Mouse (Mus musculus) hindbrain, embryonic 10.5 days (tissue): ENCODE results near the gene Henmt1. TPM values are rescaled to one million over a fixed set of nuclear protein-coding genes. Genes with fewer than 3 reads are reported as not detected.

ENCODE experiments used
- DNase-seq: peaks from one replicate; pipeline ENCODE4 v3.0.0-alpha.2; 2017; ENCODE audit warnings: low spot score
- H3K27ac ChIP-seq: fragments of 300-500 bp; sonication (generic); 2 replicates; pipeline ENCODE4 v1.5.1; 2016; ENCODE audit warnings: mild to moderate bottlenecking, moderate library complexity
- H3K27me3 ChIP-seq: fragments of 300-500 bp; sonication (generic); 2 replicates; pipeline ENCODE4 v1.6.1; 2016; ENCODE audit warnings: mild to moderate bottlenecking; ENCODE audit not compliant: poor library complexity, insufficient read depth, severe bottlenecking
- H3K36me3 ChIP-seq: fragments of 300-500 bp; sonication (generic); 2 replicates; pipeline ENCODE4 v1.6.1; 2016; ENCODE audit warnings: mild to moderate bottlenecking, moderate library complexity
- H3K4me1 ChIP-seq: fragments of 300-500 bp; sonication (generic); replicated peaks from 2 replicates; pipeline ENCODE4 v1.6.1; 2016; ENCODE audit warnings: mild to moderate bottlenecking
- H3K4me3 ChIP-seq: fragments of 300-500 bp; sonication (generic); 2 replicates; pipeline ENCODE4 v1.5.1; 2016; ENCODE audit warnings: mild to moderate bottlenecking, moderate library complexity
- H3K9me3 ChIP-seq: fragments of 300-500 bp; sonication (generic); 2 replicates; pipeline ENCODE4 v1.6.1; 2016; ENCODE audit warnings: mild to moderate bottlenecking, moderate library complexity
- WGBS: fragments of 180-500 bp; shearing (Covaris S2); methylation state at CpG from one replicate; pipeline ENCODE4 v1.1.7; 2016; 5-methylcytosine and 5-hydroxymethylcytosine counted together
- polyA plus RNA-seq: library from polyadenylated mRNA; unstranded; fragments of >200 nt; fragmentation: Nextera tagmentation; extraction: Ambion mirVana; gene quantifications from 2 replicates; pipeline ENCODE4 v1.2.1, GENCODE M21; 2016

Gene Henmt1
- polyA plus RNA-seq, 1 experiment from 2014 or later: 0.58 TPM

- peak; percentile 71 for DNase-seq
- Histone ChIP-seq H3K9me3 (no peaks in the 10 kb centered on the region), H3K4me1 (peaks cover 30% of the 10 kb centered on the region), H3K4me3 (peak overlapping the region; percentile 36), H3K27me3 (no peaks in the 10 kb centered on the region), H3K27ac (peak overlapping the region; percentile 88), H3K36me3 (0 out of 2 replicates have a peak, but pooled peaks cover 3% of the 10 kb centered on the region)
- WGBS: 25% methylated on average over 7 of the region's 7 CpGs
Measured at GRCm38 (mm10) chr3:108961226-108961625, 21.6 kb downstream of the Henmt1 start.

GRCm38 (mm10) chr3:108961655-108962054, 22.0 kb downstream of the Henmt1 start:
- H3K4me3 ChIP-seq: peak overlapping the region; percentile 36
- 41% methylated on average over 6 of the region's 6 CpGs for WGBS

GRCm38 (mm10) chr3:108963278-108963677, 23.6 kb downstream of the Henmt1 start:
- no peak for DNase-seq
- Histone ChIP-seq H3K9me3 (no peaks in the 10 kb centered on the region), H3K36me3 (0 out of 2 replicates have a peak, but pooled peaks cover 3% of the 10 kb centered on the region), H3K27ac (peak overlapping the region; percentile 88; the same call in 1 of the 2 replicates), H3K27me3 (no peaks in the 10 kb centered on the region), H3K4me1 (peaks cover 30% of the 10 kb centered on the region), H3K4me3 (no peak overlapping the region)
- 87% methylated on average over 3 of the region's 3 CpGs for WGBS

More at GRCm38 (mm10) chr3:108961655-108962054, 22.0 kb downstream of the Henmt1 start:
- Histone ChIP-seq H3K27ac (peak overlapping the region; percentile 88), H3K9me3 (no peaks in the 10 kb centered on the region), H3K27me3 (no peaks in the 10 kb centered on the region), H3K4me1 (peaks cover 30% of the 10 kb centered on the region), H3K36me3 (0 out of 2 replicates have a peak, but pooled peaks cover 3% of the 10 kb centered on the region)
- no peak for DNase-seq

- DNase-seq: no peak
- Histone ChIP-seq H3K4me3 (no peak overlapping the region), H3K9me3 (no peaks in the 10 kb centered on the region), H3K27me3 (no peaks in the 10 kb centered on the region), H3K4me1 (peaks cover 30% of the 10 kb centered on the region), H3K36me3 (0 out of 2 replicates have a peak, but pooled peaks cover 3% of the 10 kb centered on the region), H3K27ac (no peak overlapping the region)
- 83% methylated on average over 3 of the region's 3 CpGs for WGBS
Measured at GRCm38 (mm10) chr3:108963776-108964175, 24.1 kb downstream of the Henmt1 start.

GRCm38 (mm10) chr3:108964361-108965044, 24.8 kb downstream of the Henmt1 start:
- WGBS: 76% methylated on average over 7 of the region's 7 CpGs

GRCm38 (mm10) chr3:108966051-108966450, 26.4 kb downstream of the Henmt1 start:
- H3K4me3 ChIP-seq: no peak overlapping the region
- no peaks in the 10 kb centered on the region for H3K27me3 ChIP-seq
- H3K4me1 ChIP-seq: peaks cover 21% of the 10 kb centered on the region
- peaks cover 10% of the 10 kb centered on the region; the same call in 1 of the 2 replicates for H3K36me3 ChIP-seq
- DNase-seq: no peak
- WGBS: 96% methylated on average over 3 of the region's 3 CpGs
- H3K27ac ChIP-seq: no peak overlapping the region
- H3K9me3 ChIP-seq: no peaks in the 10 kb centered on the region

More at GRCm38 (mm10) chr3:108964361-108965044, 24.8 kb downstream of the Henmt1 start:
- Histone ChIP-seq H3K27ac (no peak overlapping the region), H3K27me3 (no peaks in the 10 kb centered on the region), H3K4me3 (no peak overlapping the region), H3K4me1 (peaks cover 30% of the 10 kb centered on the region), H3K9me3 (no peaks in the 10 kb centered on the region), H3K36me3 (0 out of 2 replicates have a peak, but pooled peaks cover 3% of the 10 kb centered on the region)
- no peak for DNase-seq

- Histone ChIP-seq H3K9me3 (no peaks in the 10 kb centered on the region), H3K27me3 (no peaks in the 10 kb centered on the region), H3K4me1 (no peaks in the 10 kb centered on the region), H3K4me3 (no peak overlapping the region), H3K27ac (no peak overlapping the region), H3K36me3 (peaks cover 50% of the 10 kb centered on the region)
- DNase-seq: no peak
- WGBS: 90% methylated on average over 13 of the region's 13 CpGs
Measured at GRCm38 (mm10) chr3:108973980-108974660, 34.4 kb downstream of the Henmt1 start.

- H3K4me1 ChIP-seq: no peaks in the 10 kb centered on the region
- no peaks in the 10 kb centered on the region for H3K27me3 ChIP-seq
- H3K27ac ChIP-seq: no peak overlapping the region
- DNase-seq: no peak
- 91% methylated on average over 15 of the region's 15 CpGs for WGBS
- H3K36me3 ChIP-seq: peaks cover 58% of the 10 kb centered on the region
- no peaks in the 10 kb centered on the region for H3K9me3 ChIP-seq
- H3K4me3 ChIP-seq: no peak overlapping the region
Measured at GRCm38 (mm10) chr3:108974920-108975485, 35.3 kb downstream of the Henmt1 start.

GRCm38 (mm10) chr3:108977340-108978030, 37.8 kb downstream of the Henmt1 start:
- Histone ChIP-seq H3K27ac (no peak overlapping the region), H3K36me3 (peaks cover 70% of the 10 kb centered on the region), H3K9me3 (no peaks in the 10 kb centered on the region), H3K4me1 (no peaks in the 10 kb centered on the region), H3K27me3 (no peaks in the 10 kb centered on the region), H3K4me3 (no peak overlapping the region)
- no peak for DNase-seq
- WGBS: 92% methylated on average over 13 of the region's 13 CpGs

GRCm38 (mm10) chr3:108981946-108982345, 42.3 kb downstream of the Henmt1 start:
- Histone ChIP-seq H3K4me1 (peaks cover 6% of the 10 kb centered on the region), H3K4me3 (no peak overlapping the region), H3K27me3 (no peaks in the 10 kb centered on the region), H3K36me3 (peaks cover 57% of the 10 kb centered on the region), H3K9me3 (no peaks in the 10 kb centered on the region), H3K27ac (no peak overlapping the region)
- no peak for DNase-seq
- WGBS: 89% methylated on average over 6 of the region's 6 CpGs

GRCm38 (mm10) chr3:108983989-108984388, 44.3 kb downstream of the Henmt1 start:
- no peak for DNase-seq
- no peaks in the 10 kb centered on the region for H3K9me3 ChIP-seq
- H3K4me1 ChIP-seq: peaks cover 13% of the 10 kb centered on the region
- H3K36me3 ChIP-seq: peaks cover 41% of the 10 kb centered on the region
- 76% methylated on average over 5 of the region's 5 CpGs for WGBS
- no peaks in the 10 kb centered on the region for H3K27me3 ChIP-seq
- H3K27ac ChIP-seq: no peak overlapping the region
- no peak overlapping the region for H3K4me3 ChIP-seq

- Histone ChIP-seq H3K27me3 (no peaks in the 10 kb centered on the region), H3K36me3 (peaks cover 44% of the 10 kb centered on the region), H3K27ac (no peak overlapping the region), H3K4me1 (peaks cover 13% of the 10 kb centered on the region), H3K4me3 (no peak overlapping the region), H3K9me3 (no peaks in the 10 kb centered on the region)
- DNase-seq: peak; percentile 37
- WGBS: 70% methylated on average over 1 of the region's 1 CpGs
Measured at GRCm38 (mm10) chr3:108986534-108986933, 46.9 kb downstream of the Henmt1 start.
